Mouse (Mus musculus): ENCODE measurements around the gene Krt24. TPM values are rescaled to one million over a fixed set of nuclear protein-coding genes. Genes with fewer than 3 reads are reported as not detected.

Krt24 gene
- total RNA-seq (2023), result not detected in 2 replicates

DNA sequence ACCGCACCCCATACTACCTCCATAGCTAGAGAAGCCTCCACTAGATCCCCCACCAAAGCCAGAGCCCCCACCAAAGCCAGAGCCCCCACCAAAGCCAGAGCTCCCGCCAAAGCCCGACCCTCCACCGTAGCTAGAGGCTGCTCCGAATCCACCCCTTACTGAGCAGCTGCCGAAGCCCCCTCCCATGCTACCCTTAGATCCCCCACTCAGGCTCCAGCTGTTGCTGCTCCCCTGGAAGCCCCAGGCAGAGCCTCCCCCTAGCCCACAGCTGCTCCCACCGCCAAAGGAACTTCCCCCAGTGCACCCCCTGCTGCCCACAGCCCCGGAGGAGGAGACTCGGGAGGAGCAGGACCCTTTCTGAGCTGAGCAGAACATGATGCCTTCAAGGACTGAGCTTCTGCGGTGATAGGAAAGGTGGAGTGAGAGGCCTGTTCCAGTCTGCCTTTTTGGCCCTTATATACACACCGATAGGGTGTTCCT is at the start of gene Krt24:
TSS of gene Krt24 (minus strand) at position 430 of the 480 bp plus-strand sequence.

DNA sequence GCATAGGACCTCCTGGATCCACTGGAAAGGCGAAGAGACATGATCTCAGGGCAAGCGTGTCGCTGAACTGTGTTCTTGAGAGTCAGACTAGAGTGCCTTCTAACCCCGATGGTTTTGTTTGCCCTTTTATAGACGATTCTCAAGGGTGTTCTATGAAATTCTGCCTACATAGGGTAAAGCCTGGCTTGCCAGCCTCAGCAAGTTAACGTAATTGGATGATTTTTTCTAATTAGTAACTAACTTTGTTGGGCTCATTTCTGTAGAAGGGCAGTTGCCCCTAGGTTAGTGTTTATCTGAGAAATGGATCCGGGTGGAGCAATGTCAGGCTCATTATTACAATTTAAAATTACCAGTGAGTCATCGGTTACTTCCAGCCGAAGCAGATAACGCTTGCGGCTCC is 37.8 kb upstream of the Krt24 start, which contains the start of gene Krt25:
TSS of gene Krt25 (minus strand) at position 101 of the 400 bp plus-strand sequence.

DNA sequence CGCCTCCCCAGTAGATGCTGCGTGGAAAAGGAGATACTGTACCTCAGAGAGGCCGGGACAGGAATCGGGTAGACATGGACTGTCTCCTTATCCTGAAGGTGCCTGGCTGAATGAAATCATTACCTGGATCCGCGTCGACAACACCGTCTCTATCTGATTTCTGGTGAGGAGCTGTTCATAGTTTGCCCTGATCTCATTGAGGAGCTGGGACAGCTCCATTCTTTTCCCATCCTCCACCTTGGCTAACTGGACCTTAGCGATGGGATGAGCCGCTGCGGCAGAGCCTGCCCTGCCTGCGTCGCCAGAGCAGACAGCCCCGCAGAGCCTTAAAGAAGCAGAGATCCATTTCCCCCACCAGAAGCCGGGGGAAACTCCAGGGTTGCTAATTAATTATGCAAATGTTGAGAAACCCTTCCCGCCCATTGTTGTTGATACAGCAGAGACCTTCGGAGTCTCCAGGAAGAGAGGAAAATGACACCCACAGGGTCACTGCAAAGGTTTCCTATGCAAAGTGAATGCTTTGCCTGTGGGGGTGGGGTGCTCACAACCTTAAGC is 41.2 kb downstream of the Krt24 start, which contains the start of gene Krt222:
TSS of gene Krt222 (minus strand) at position 266 of the 555 bp plus-strand sequence.

DNA sequence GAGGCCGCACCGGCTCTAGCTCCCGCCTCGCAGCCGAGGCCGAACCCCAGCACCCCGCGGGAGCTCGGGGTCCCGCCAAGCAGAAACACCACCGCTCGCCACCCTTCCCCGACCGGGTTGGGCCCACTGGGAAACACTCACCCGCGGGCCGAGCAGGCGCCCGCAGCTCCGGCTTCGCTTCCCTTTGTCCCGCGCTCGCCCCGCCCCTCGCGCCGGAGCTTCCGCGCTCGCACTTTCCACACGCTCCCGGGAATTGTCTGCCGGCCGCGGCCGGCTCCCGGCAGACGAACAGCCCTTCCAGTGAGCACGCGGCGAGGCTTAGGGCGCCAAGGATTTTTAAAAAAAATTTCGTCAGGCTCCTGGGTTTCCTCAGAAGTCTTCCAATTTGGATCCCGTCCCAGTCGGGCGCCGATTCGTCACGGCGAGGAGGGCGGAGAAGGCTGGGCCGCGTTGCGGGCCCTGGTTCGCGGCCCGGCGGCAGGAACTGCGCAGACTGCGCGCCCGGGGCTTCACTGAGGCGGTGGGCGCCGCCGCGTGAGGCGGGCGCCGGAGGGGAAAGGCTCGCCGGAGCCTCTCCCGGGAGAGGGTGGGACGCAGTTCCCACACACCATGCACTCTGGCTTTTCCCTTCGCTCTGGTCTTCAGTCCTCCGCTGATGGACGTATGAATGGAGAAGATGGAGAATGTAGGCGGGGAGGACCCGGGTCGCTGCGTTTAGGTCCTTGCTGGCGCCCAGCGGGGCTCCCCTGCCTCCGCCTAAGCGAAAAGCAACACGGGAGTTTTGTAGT is 54.6 kb downstream of the Krt24 start, which contains the start of gene Smarce1:
TSS of gene Smarce1 (minus strand) at position 757 of the 788 bp plus-strand sequence.

Other genes starting within 250 kb of the Krt24 start
- 29.2 and 47.4 TPM in 2 replicates for gene Igfbp4, start 244.0 kb downstream of the Krt24 start, total RNA-seq (2023)
- gene Tns4, start 196.0 kb downstream of the Krt24 start, total RNA-seq (2023), result 1.1 and 5.7 TPM in 2 replicates
- 0.54 and 1.8 TPM in 2 replicates for gene Ccr7, start 130.2 kb downstream of the Krt24 start, total RNA-seq (2023)
- 71.7 and 98.4 TPM in 2 replicates for gene Smarce1, start 54.2 kb downstream of the Krt24 start, total RNA-seq (2023)
- not detected in 2 replicates for gene Krt222, start 41.2 kb downstream of the Krt24 start, total RNA-seq (2023)
- gene Krt25, start 37.7 kb upstream of the Krt24 start, total RNA-seq (2023), result not detected in 2 replicates
- gene Krt26, start 52.7 kb upstream of the Krt24 start, total RNA-seq (2023), result not detected in 2 replicates
- not detected in 2 replicates for gene Krt27, start 65.8 kb upstream of the Krt24 start, total RNA-seq (2023)
- gene Krt28, start 89.6 kb upstream of the Krt24 start, total RNA-seq (2023), result not detected in 2 replicates
- not detected in 2 replicates for gene Krt10, start 104.1 kb upstream of the Krt24 start, total RNA-seq (2023)
- gene Krt12, start 137.0 kb upstream of the Krt24 start, total RNA-seq (2023), result not detected in 2 replicates
- not detected in 2 replicates for gene Krt20, start 152.9 kb upstream of the Krt24 start, total RNA-seq (2023)
- gene Krt23, start 207.9 kb upstream of the Krt24 start, total RNA-seq (2023), result not detected in 2 replicates
- gene Krt39, start 236.1 kb upstream of the Krt24 start, total RNA-seq (2023), result not detected in 2 replicates